Mouse (Mus musculus): Measurements from ENCODE around the gene Tmem218.

Gene Tmem218

GRCm38 (mm10) chr9:37207929-37208411 lies at the start of gene Tmem218:
Tmem218 (plus strand) TSS chr9:37208223.
- peak; percentile 98 for DNase-seq (ENCODE audit: low spot score)

GRCm38 (mm10) chr9:37160686-37161085 lies 47.3 kb upstream of the Tmem218 start:
- no peak for DNase-seq (ENCODE audit: low spot score)

- peak; percentile 7 for DNase-seq (ENCODE audit: low spot score)
Observed at GRCm38 (mm10) chr9:37166899-37167298, 41.1 kb upstream of the Tmem218 start.

- DNase-seq (ENCODE audit: low spot score) = no peak
Observed at GRCm38 (mm10) chr9:37173376-37173775, 34.6 kb upstream of the Tmem218 start.

- no peak for DNase-seq (ENCODE audit: low spot score)
Observed at GRCm38 (mm10) chr9:37176002-37176401, 32.0 kb upstream of the Tmem218 start.

- peak; percentile 15 for DNase-seq (ENCODE audit: low spot score)
Observed at GRCm38 (mm10) chr9:37177107-37177506, 30.9 kb upstream of the Tmem218 start.

- no peak for DNase-seq (ENCODE audit: low spot score)
Observed at GRCm38 (mm10) chr9:37177551-37177950, 30.5 kb upstream of the Tmem218 start.

- DNase-seq (ENCODE audit: low spot score) = no peak
Observed at GRCm38 (mm10) chr9:37178911-37179310, 29.1 kb upstream of the Tmem218 start.

GRCm38 (mm10) chr9:37179596-37179995 lies 28.4 kb upstream of the Tmem218 start:
- no peak for DNase-seq (ENCODE audit: low spot score)

GRCm38 (mm10) chr9:37181596-37181995 lies 26.4 kb upstream of the Tmem218 start:
- no peak for DNase-seq (ENCODE audit: low spot score)

GRCm38 (mm10) chr9:37183176-37183575 lies 24.8 kb upstream of the Tmem218 start:
- DNase-seq (ENCODE audit: low spot score) = no peak

GRCm38 (mm10) chr9:37187407-37187806 lies 20.6 kb upstream of the Tmem218 start:
- DNase-seq (ENCODE audit: low spot score) = no peak

- DNase-seq (ENCODE audit: low spot score) = no peak
Observed at GRCm38 (mm10) chr9:37188024-37188423, 20.0 kb upstream of the Tmem218 start.

- DNase-seq (ENCODE audit: low spot score) = no peak
Observed at GRCm38 (mm10) chr9:37197067-37197466, 11.0 kb upstream of the Tmem218 start.

- no peak for DNase-seq (ENCODE audit: low spot score)
Observed at GRCm38 (mm10) chr9:37200414-37200813, 7.6 kb upstream of the Tmem218 start.

- DNase-seq (ENCODE audit: low spot score) = no peak
Observed at GRCm38 (mm10) chr9:37203884-37204283, 4.1 kb upstream of the Tmem218 start.

- no peak for DNase-seq (ENCODE audit: low spot score)
Observed at GRCm38 (mm10) chr9:37213060-37213738, 5.2 kb downstream of the Tmem218 start.

- no peak for DNase-seq (ENCODE audit: low spot score)
Observed at GRCm38 (mm10) chr9:37214327-37215060, 6.5 kb downstream of the Tmem218 start.

- no peak for DNase-seq (ENCODE audit: low spot score)
Observed at GRCm38 (mm10) chr9:37220755-37221154, 12.7 kb downstream of the Tmem218 start.

- no peak for DNase-seq (ENCODE audit: low spot score)
Observed at GRCm38 (mm10) chr9:37225581-37225980, 17.6 kb downstream of the Tmem218 start.

GRCm38 (mm10) chr9:37229880-37230325 lies 21.9 kb downstream of the Tmem218 start:
- peak; percentile 15 for DNase-seq (ENCODE audit: low spot score)

- no peak for DNase-seq (ENCODE audit: low spot score)
Observed at GRCm38 (mm10) chr9:37230486-37231195, 22.6 kb downstream of the Tmem218 start.

Measured in c-Kit-positive CD71-positive TER-119-positive erythroid progenitor cells, embryonic 14.5 days (primary cell).